Mouse (Mus musculus) gastrocnemius, postnatal 10 days (tissue): ENCODE measurements around the gene Tmem221. TPM values are rescaled to one million over a fixed set of nuclear protein-coding genes. Genes with fewer than 3 reads are reported as not detected.

ENCODE experiments used
- DNase-seq: peaks from one replicate; pipeline ENCODE4 v3.0.0; 2021; ENCODE audit warnings: mixed read lengths
- long read RNA-seq, 2 experiments: library from polyadenylated mRNA; stranded (forward); transcript quantifications; one replicate each; pipeline ENCODE4 v2.0.0; 2021
- total RNA-seq, 2 experiments: library from RNA; stranded (reverse); gene quantifications; 2 replicates each; pipeline ENCODE4 v1.2.3; 2021

Gene Tmem221
- under 1 TPM in 1 of 2 experiments, not detected in 1; 0.14 TPM for total RNA-seq
- long read RNA-seq, experiment 1: 0 reads
- long read RNA-seq, experiment 2: 0 reads

- no peak for DNase-seq
These were observed at the start of gene Tmem221 for GRCm38 (mm10) chr8:71558071-71558957. TSS of gene Tmem221 (minus strand) at chr8:71558871.

GRCm38 (mm10) chr8:71604021-71604420 is 45.4 kb upstream of the Tmem221 start:
- no peak for DNase-seq

DNA sequence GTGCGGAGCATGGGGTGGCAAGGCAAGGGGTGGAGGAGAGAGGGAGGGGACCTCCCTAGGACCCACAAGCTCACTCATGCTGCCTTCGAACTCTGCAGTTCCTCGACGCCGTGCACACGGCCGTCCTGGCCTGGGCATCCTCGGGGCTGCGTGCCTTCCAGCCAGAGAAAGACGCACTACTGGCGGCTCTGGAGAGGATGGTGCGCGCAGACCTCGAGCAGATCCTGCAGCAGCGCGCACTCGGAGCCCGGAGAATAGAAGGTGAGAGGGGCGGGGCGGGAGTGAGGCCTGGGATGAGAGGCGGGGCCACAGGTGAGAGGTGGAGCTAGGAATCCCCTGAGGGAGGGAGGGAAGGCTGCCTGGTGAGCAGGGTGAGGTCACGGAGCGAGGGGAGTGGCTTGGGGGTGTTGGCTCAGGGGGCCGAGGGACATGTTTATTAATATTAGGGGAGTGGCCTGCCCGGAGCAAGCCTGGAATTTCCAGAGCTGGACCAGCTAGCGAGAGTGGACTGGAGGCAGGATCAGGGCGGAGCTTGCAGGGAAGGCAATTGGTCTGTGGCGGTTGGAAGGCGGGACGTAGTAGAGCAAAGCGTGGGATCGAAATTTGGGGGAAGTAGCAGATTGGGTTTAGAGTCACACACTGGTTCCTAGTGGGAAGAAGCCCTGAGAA is 44.1 kb upstream of the Tmem221 start:
- DNase-seq: peak; percentile 44

GRCm38 (mm10) chr8:71601939-71602665 is 43.4 kb upstream of the Tmem221 start:
- DNase-seq: no peak

DNA sequence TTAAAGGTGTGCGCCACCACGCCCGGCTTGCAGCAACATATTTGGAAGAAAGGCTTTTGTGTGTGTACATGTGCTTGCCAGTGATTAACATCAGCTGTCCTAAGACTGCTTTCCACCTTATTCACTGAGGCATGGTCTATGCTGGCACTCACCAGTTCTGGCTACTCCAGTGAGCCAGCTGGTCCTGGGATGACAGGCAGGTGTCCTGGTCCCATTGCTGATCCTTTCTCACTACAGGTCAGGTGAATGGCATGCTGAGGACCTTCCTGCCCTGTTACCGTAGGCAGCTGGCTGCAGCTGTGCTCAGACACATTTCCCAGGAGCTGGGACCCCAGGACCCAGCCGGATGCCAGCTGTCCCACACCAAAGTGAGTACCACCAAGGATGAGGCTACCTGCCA is 40.2 kb upstream of the Tmem221 start:
- DNase-seq: no peak

DNA sequence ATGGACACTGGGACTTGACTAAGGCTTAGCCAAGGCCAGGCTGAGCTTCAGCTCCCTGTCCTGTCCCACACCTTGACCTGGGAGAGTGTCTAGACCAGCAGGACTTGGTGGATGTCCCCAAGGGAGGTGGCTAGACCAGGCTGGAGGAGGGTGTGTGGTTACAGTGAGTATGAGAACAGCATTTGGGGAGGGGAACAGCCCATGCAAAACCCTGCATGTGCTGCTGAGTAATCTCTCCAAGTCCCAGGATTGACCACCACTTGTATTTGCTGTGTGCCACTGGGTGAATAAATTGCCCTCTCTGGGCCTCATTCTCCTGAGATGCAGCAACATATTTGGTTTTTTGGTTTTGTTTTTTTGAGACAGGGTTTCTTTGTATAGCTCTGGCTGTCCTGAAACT is 39.7 kb upstream of the Tmem221 start:
- DNase-seq: no peak

GRCm38 (mm10) chr8:71597451-71597850 is 38.8 kb upstream of the Tmem221 start, which contains the start of gene Fam129c:
TSS of gene Fam129c (plus strand) at chr8:71597648.
- DNase-seq: no peak

DNA sequence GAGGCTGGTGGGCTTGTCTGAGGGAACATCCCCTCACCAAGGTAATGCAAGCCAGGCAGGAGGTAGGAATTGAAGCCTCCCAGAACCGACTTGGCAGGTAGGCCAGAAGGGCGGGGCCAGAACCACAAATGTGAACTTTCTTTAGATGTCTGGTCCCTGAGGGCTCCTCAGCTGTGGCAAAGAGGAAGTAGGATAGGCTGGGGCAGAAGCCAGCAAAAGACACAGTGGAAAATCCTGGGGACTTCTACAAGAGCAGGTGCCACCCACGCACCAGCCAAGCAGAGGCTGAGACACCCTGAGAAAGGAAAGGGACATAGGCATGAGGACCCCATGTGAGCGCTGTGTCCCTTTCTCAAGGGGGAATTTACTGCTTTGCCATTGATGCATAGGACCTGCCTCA is 38.1 kb upstream of the Tmem221 start:
- no peak for DNase-seq

- no peak for DNase-seq
These were observed 37.7 kb upstream of the Tmem221 start for GRCm38 (mm10) chr8:71596384-71596783.

- peak; percentile 97 for DNase-seq
These were observed 37.2 kb upstream of the Tmem221 start for GRCm38 (mm10) chr8:71595862-71596261.

DNA sequence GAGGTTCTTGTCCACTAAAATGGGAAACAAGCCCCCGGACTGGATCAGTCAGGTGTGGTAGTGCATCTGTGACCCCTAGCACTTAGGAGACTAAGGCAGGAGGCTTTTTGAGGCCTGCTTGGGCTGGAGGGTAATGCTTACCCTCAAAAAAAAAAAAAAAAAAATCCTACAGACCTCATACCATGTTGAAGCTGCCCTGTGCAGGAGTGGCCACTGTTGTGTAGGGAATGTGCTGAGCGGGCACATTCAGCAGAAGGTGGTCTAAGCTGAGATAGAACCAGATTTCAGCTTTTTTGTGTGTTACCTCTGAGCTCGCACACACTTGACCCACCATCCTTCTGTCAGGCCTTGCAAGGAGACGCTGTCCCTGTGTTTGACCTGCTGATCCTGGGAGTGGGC is 35.7 kb upstream of the Tmem221 start:
- DNase-seq: no peak

- DNase-seq: no peak
These were observed 35.1 kb upstream of the Tmem221 start for GRCm38 (mm10) chr8:71593556-71594323.

DNA sequence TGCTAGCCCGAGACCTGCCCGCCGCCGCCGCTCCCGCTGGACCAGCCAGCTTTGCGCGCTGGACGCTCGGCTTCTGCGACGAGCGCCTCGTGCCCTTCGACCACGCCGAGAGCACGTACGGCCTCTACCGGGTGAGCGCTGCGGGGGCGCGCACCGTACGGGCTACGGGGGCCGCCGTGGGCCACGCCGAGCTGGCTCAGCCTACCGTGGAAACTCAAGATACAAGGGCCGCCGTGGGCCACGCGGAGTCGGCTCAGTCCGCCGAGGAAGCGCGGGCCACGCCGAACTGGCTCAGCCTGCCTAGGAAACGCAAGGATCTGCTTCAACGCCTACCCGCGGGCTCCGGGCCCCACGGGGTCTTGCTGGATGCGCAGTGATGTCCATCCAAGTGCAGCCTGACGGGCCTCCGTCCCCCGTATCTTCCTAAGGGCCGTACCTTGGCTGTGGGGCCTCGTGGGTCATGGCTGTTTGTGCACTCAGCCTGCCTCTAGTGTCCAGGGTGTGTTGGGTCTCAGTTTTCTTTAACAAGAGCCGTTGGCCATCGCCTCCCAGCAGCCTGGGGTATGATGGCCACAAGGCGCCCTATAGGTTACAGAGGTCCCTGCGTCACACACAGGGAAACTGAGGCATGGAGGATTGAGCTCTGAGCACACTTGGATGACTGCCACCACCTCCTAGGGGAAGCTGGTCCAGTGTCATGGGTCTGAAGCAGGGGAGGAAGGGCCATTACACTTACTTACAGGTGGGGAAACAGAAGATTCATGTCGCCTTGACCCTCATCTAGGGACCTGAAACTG is 33.9 kb upstream of the Tmem221 start:
- DNase-seq: peak; percentile 75

DNA sequence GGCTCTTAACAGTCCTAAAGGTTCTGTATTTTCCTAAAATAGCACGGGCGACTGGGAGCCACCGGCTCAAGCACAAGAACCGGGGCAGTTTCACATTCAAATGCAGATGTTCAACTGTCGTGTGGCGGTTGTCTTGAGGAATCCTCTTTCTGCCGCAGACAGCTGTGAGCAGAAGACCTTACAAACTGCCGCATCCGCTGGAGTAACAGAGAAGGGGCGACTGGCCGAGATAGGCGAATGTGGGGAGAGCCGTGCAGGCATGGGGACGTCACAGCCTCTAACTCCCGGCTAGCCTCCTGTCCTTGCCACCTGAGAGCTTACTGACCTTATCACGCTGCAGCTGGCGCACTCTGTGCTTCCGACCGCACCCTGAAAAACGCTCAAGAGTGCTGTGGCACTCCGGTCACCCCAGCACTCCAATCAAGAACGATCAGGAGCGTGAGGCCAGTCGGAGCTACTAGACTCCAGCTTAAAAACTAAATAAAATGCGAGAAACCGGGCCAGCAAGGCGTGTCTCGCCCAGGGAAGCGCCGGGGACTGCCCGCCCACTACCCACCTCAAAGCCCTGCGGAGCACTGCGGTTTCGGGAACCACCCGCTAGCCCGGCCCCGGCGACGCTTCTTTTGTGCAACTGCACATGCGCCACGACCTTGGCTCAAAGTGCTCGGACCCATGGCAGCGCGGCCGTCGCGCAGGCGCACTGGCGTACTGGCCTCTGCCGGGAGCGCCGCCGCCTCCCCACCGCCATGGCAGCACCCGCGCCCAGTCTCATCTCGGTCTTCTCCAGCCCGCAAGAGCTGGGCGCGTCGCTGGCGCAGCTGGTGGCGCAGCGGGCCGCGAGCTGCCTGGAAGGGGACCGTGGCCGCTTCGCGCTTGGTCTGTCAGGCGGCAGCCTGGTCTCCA is 33.1 kb upstream of the Tmem221 start, which contains the start of gene Pgls:
TSS of gene Pgls (plus strand) at position 706 of the 903 bp plus-strand sequence.
- DNase-seq: peak; percentile 94

DNA sequence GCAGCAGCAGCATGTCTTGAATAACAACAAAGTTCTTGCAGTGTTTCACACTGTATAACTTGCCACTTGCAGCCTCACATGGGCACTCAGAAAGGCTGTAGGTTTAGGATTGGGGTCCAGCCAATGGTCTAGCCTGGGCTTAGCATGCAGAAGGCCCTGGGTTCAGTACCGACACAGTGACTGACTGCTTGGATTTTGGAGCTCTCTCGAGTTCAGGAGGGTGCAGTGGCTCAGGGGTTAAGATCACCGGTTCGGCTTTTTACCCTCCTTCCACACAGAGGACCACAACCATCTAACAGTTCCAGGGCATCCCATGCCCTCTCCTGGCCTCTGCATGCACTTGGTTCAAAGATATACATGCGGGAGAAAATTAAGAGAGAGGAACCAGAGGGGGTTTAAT is 32.3 kb upstream of the Tmem221 start:
- DNase-seq: no peak

DNA sequence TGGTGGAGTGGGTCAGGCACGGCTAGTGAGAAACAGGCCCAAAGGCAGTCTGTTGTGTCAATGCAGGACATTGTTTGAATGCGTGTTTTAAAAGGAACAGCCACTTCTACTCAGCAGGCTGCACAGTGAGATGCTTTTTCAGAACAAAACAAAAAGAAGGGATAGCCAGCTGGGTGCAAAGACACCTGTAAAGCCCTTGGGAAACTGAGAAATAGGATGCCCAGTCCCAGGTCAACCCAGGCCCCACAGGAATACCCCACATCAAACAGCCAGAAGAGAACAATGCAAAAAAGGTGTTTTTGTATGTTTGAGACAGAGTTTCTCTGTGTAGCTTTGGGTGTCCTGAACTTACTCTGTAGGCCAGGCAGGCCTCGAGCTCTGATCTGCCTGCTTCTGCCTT is 30.1 kb upstream of the Tmem221 start:
- DNase-seq: no peak

- DNase-seq: peak; percentile 51
These were observed 28.2 kb upstream of the Tmem221 start for GRCm38 (mm10) chr8:71586891-71587290.

- no peak for DNase-seq
These were observed 21.5 kb upstream of the Tmem221 start for GRCm38 (mm10) chr8:71580201-71580600.

GRCm38 (mm10) chr8:71579476-71579875 is 20.8 kb upstream of the Tmem221 start:
- DNase-seq: peak; percentile 64

DNA sequence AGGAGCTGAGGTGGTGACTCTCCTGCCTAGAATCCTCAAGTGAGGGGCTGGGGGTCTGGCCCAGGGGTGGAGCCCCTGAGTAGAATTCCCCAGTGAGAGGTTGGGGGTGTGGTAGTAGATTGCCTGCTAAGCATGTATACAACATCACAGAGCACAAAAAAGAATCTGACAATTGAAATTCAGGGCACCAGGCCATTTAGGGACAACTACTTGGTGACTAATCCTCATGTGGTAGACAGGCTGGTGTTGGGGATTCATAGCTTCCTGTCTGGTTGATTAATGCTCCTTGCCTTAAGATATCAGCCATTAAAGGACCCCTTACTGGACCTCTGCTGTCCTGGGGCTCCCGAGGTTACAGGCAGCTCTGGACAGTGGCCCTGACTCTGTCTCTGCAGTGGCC is 20.3 kb upstream of the Tmem221 start:
- DNase-seq: no peak
